Mouse (Mus musculus) cerebellum, adult 2 months (tissue): Measurements from ENCODE around the gene Hist1h3d.

Source experiments
- CTCF ChIP-seq: fragments of 200-500 bp; IDR thresholded peaks from 2 replicates; pipeline ENCODE4 v1.5.1; 2011; ENCODE audit warnings: low read depth, mild to moderate bottlenecking, control low read depth, low read length, moderate library complexity, borderline replicate concordance; ENCODE audit not compliant: insufficient read depth
- POLR2A ChIP-seq: fragments of 200-500 bp; IDR thresholded peaks from 2 replicates; pipeline ENCODE4 v1.6.1; 2011; ENCODE audit warnings: low read length, control low read depth, borderline replicate concordance; ENCODE audit not compliant: insufficient read depth

GRCm38 (mm10) chr13:23537006-23537710, 38.4 kb upstream of the Hist1h3d start:
- TF ChIP-seq CTCF, result no peak
- no peak for TF ChIP-seq POLR2A
